Mouse (Mus musculus) bone marrow macrophage, adult 2 months (primary cell): ENCODE results near the gene Blm. TPM values are rescaled to one million over a fixed set of nuclear protein-coding genes. Genes with fewer than 3 reads are reported as not detected.

Experiments used
- H3K27ac ChIP-seq: 2 replicates; pipeline ENCODE4 v1.5.1; 2012; ENCODE audit warnings: low read depth, low read length; ENCODE audit not compliant: insufficient read depth
- H3K4me1 ChIP-seq: 2 replicates; pipeline ENCODE4 v1.6.1; 2012; ENCODE audit warnings: low read length; ENCODE audit not compliant: control insufficient read depth, insufficient read depth
- H3K4me3 ChIP-seq: 2 replicates; pipeline ENCODE4 v1.5.1; 2012; ENCODE audit warnings: mild to moderate bottlenecking, low read length, moderate library complexity; ENCODE audit not compliant: insufficient read depth
- CTCF ChIP-seq: IDR thresholded peaks from 2 replicates; pipeline ENCODE4 v1.5.1; 2012; ENCODE audit warnings: low read depth, mild to moderate bottlenecking, low read length, moderate library complexity
- POLR2A ChIP-seq: IDR thresholded peaks from 2 replicates; pipeline ENCODE4 v1.6.1; 2012; ENCODE audit warnings: mild to moderate bottlenecking, low read depth, low read length, borderline replicate concordance
- polyA plus RNA-seq: library from polyadenylated mRNA; stranded (reverse); fragments of >200 nt; gene quantifications from 2 replicates; pipeline ENCODE4 v1.2.4, GENCODE M21; 2012; ENCODE audit not compliant: missing spikeins, insufficient read depth, insufficient read length

The Blm gene
- polyA plus RNA-seq, 1 experiment = 13.6 TPM

GRCm38 (mm10) chr7:80467334-80467733 is 67.6 kb downstream of the Blm start:
- TF ChIP-seq POLR2A = no peak
- TF ChIP-seq CTCF = no peak
- Histone ChIP-seq H3K27ac (0 out of 2 replicates have a peak overlapping the region, but pooled peaks have one; percentile 28), H3K4me1 (peaks cover 16% of the 10 kb centered on the region), H3K4me3 (no peak overlapping the region)

GRCm38 (mm10) chr7:80464831-80465230 is 70.1 kb downstream of the Blm start:
- TF ChIP-seq CTCF = no peak
- H3K27ac ChIP-seq = no peak overlapping the region
- H3K4me3 ChIP-seq = no peak overlapping the region
- H3K4me1 ChIP-seq = peaks cover 12% of the 10 kb centered on the region

GRCm38 (mm10) chr7:80461891-80462290 is 73.0 kb downstream of the Blm start:
- Histone ChIP-seq H3K4me3 (no peak overlapping the region), H3K4me1 (peaks cover 17% of the 10 kb centered on the region), H3K27ac (no peak overlapping the region)
- TF ChIP-seq POLR2A (no peak), CTCF (no peak)

- Histone ChIP-seq H3K4me1 (peaks cover 27% of the 10 kb centered on the region), H3K4me3 (no peak overlapping the region), H3K27ac (no peak overlapping the region)
- TF ChIP-seq POLR2A (no peak), CTCF (no peak)
These were observed 74.0 kb downstream of the Blm start for GRCm38 (mm10) chr7:80460892-80461291.

- Histone ChIP-seq H3K4me3 (no peak overlapping the region), H3K27ac (no peak overlapping the region), H3K4me1 (peaks cover 33% of the 10 kb centered on the region)
- no peak for TF ChIP-seq CTCF
- TF ChIP-seq POLR2A = no peak
These were observed 74.7 kb downstream of the Blm start for GRCm38 (mm10) chr7:80460199-80460598.

GRCm38 (mm10) chr7:80457831-80458343 is 77.0 kb downstream of the Blm start:
- peak overlapping the region; percentile 62 for H3K27ac ChIP-seq
- TF ChIP-seq POLR2A (no peak), CTCF (no peak)
- H3K4me3 ChIP-seq = no peak overlapping the region
- peaks cover 46% of the 10 kb centered on the region for H3K4me1 ChIP-seq

- TF ChIP-seq POLR2A = no peak
- no peak for TF ChIP-seq CTCF
- H3K4me3 ChIP-seq = no peak overlapping the region
- H3K27ac ChIP-seq = peak overlapping the region; percentile 62
- H3K4me1 ChIP-seq = peaks cover 46% of the 10 kb centered on the region
These were observed 77.7 kb downstream of the Blm start for GRCm38 (mm10) chr7:80457241-80457640.

GRCm38 (mm10) chr7:80456327-80456726 is 78.6 kb downstream of the Blm start:
- H3K27ac ChIP-seq = peak overlapping the region; percentile 74
- H3K4me1 ChIP-seq = peaks cover 46% of the 10 kb centered on the region
- TF ChIP-seq POLR2A = no peak
- no peak overlapping the region for H3K4me3 ChIP-seq

- H3K4me3 ChIP-seq = no peak overlapping the region
- TF ChIP-seq POLR2A (no peak), CTCF (no peak)
- peak overlapping the region; percentile 85 for H3K27ac ChIP-seq
- peaks cover 46% of the 10 kb centered on the region for H3K4me1 ChIP-seq
These were observed 79.3 kb downstream of the Blm start for GRCm38 (mm10) chr7:80455505-80456160.

GRCm38 (mm10) chr7:80454786-80455185 is 80.1 kb downstream of the Blm start:
- peaks cover 46% of the 10 kb centered on the region for H3K4me1 ChIP-seq
- no peak for TF ChIP-seq CTCF
- TF ChIP-seq POLR2A = no peak
- no peak overlapping the region for H3K4me3 ChIP-seq
- peak overlapping the region; percentile 85 for H3K27ac ChIP-seq

GRCm38 (mm10) chr7:80453997-80454396 is 80.9 kb downstream of the Blm start:
- no peak overlapping the region for H3K4me3 ChIP-seq
- H3K27ac ChIP-seq = no peak overlapping the region
- H3K4me1 ChIP-seq = peaks cover 46% of the 10 kb centered on the region
- TF ChIP-seq POLR2A (no peak), CTCF (no peak)
